Mouse (Mus musculus): ENCODE results near the gene Rfx8.

Rfx8 gene

DNA sequence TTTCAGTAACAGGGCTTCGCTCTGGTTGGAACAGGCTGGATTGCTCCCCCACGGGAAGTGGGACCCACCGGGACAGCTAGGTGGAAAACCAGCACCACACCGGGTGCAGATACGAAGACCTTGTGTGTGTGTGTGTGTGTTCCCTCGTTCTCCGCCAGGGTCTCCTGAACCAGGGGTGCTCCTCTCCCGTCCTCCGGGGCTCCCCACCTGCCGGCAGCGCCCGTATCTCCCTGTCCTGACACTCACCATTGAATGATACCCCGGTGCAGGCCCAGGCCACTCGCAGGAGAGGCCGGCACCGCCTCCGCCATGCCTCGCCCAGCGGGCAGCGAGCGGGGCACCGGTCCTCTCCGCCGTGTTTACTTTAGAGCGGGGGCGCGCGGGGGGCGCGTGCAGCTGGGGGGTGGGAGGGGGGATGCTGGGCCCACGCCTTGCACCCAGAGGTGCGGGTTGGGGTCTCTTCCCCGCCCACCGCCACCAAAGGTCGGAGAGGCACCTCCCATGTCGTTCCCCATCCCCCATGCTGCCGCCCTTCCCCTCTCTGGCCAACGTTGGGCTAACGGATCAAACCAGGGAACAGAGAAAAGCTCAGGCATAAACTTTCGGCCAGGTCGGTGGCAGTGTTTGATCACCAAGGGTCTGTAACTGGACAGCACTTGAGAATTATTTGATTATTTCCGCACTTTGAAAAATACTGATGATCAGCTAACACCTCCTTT is at the start of gene Rfx8:
Rfx8 (minus strand) TSS at position 366 of the 719 bp plus-strand sequence.
- no peak for DNase-seq (ENCODE audit: low spot score in 2 of 2)

- no peak for DNase-seq (ENCODE audit: low spot score in 2 of 2)
These were observed 49.6 kb upstream of the Rfx8 start for GRCm38 (mm10) chr1:39770436-39770835.

GRCm38 (mm10) chr1:39768017-39768416 is 47.2 kb upstream of the Rfx8 start:
- DNase-seq (ENCODE audit: low spot score in 2 of 2), result no peak

DNA sequence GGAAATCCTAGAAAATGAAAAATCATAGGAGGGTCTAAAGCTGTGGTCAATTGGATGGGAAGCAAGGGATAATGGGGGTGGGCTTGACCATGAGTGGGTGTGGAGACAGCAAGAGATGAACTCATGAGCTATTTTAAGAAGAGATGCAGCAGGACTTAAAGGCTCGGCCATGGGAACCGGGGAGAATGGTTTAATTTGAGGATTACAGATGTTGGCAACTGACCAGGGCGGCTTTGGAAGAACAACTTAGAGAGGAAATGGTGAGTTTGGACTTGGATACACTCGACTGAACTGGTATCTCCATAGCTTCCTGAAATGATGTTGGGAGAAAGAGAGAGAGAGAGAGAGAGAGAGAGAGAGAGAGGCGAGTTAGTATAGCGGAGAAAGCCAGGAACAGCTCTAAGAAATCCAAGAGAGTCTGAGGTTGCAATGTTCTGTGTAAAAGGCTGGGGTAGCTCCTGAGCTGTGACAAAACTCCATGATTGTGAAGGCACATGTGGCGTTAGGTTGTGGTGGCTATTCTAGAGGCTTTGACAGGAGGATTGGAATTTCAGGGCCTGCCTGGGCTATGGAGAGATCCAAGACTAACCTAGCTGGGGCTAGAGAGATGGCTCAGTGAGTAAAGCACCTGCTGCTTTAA is 45.2 kb upstream of the Rfx8 start:
- DNase-seq (ENCODE audit: low spot score in 2 of 2), result no peak

DNA sequence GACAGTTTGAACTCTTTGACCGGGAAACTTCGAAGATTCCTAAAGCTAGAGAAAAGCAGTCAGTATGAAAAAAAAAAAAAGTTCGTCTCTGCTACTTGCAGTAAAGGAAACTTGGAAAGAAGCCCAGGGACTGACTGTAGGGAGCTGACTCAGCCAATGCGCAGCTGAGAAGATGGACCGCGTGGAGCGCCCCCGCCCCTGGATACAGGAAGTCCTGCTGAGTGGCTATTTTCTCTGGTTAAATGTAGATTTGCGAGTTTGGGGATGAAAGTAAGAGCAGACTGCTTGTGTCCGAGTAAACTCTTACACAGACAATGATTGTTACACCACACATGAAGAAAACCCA is 41.2 kb upstream of the Rfx8 start:
- DNase-seq (ENCODE audit: low spot score in 2 of 2), result peak; percentile 69 to 83

DNA sequence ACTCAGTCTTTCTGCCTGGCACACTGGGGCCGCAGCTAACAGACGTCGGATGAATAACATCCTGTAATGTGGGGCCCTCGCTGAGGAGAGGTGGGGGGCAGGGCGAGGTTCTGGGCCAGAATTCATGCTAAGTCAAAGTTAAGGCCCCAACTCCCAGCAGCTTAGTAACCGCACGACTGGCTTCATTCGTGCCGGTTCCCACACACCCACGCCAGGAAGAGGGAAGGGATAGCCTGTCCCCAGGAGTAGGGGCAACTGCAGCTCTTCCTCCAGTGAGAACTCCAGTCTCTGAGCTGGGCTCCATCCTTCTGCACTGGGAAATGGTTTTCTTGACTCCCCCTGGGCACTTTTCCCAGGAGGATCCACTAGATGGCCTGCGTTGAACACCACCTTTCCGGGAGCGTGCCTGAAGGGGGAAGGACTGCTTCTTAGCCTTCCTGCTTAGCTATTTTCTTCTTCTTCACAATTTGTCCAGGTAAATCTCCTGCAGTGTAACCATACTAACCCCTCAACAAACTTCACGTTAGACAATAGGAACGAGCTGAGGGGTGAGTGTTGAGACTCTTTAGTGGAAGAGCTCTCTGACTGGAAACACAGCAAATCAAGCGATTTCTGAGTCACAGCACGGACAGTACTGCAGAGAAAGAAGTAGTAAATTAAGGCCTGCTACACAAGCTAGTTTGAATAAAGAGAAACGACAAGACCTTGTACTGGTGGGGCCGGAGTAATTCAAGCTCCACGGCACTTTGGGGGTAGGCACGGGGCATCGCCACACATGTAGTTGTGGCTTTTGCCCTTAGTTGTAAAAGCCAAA is 40.6 kb upstream of the Rfx8 start:
- peak in 1 of 2 experiments; percentile 63 for DNase-seq (ENCODE audit: low spot score in 2 of 2)

- DNase-seq (ENCODE audit: low spot score in 2 of 2), result no peak
These were observed 39.5 kb upstream of the Rfx8 start for GRCm38 (mm10) chr1:39760181-39760715.

DNA sequence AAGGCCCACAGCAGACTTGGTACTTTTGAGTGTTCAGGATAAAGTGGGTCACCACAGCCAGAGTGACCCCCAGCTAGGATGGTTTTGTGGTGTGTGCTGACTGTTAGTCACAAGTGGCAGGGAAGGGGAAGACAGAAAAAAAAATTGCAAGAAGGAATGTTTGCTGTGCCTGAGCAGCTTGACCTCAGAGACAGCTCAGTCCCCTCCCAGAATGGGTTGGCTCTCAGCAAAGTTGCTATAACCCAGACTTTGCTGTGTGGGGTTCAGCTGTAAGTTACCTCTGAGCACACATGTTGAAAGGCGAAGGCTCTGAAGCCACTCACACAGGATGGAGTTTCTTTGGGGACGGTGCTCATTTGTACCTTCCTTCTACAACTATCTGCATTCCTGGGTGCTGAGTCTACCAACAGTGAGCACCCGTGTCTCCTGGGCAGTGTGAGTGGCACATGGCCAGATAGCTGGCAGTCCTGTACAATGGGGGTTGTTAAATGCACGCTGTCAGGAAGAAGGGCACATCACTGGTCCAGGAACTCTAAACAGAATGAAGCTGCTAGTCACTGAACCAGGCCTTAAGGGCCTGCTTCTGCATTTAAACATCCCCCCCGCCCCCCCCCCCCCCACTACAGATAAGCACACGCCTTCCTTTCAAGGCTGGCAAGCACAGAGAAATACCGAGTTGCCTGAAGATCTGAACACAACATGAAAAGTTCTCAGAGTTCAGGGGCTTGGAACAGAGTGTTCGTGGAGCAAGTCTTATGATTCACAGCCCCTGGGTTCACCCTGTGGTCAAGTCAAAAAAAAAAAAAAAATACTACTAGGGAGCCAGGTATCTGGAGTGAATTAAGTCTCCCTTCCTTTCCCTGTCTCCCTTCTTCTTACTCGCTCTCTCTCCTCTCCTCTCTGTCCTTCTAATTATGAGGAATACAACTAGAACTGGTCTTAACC is 38.7 kb upstream of the Rfx8 start:
- no peak for DNase-seq (ENCODE audit: low spot score in 2 of 2)

DNA sequence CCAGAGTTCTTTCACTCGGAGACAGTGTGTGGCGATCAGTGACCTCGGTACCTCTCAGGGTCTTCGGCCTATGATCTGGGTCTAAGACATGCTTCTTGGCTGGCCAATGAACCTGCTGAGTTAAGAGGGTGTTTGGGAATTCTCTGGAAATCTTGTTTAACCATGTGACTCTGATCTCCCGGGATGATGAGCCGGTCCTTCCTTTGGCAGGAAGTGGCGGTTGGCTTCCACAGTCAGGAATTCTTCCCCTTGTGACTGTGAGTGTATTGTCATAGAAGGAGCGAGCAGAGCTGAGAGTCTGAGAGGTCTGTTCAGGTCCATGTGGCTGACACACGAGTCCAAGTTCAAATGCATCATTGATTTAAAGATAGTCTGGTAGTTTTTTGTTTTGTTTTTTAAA is 37.4 kb upstream of the Rfx8 start:
- no peak for DNase-seq (ENCODE audit: low spot score in 2 of 2)

- DNase-seq (ENCODE audit: low spot score in 2 of 2), result no peak
These were observed 36.2 kb upstream of the Rfx8 start for GRCm38 (mm10) chr1:39756952-39757351.

GRCm38 (mm10) chr1:39754224-39754957 is 33.6 kb upstream of the Rfx8 start:
- DNase-seq (ENCODE audit: low spot score in 2 of 2), result no peak

GRCm38 (mm10) chr1:39751537-39751936 is 30.7 kb upstream of the Rfx8 start:
- DNase-seq (ENCODE audit: low spot score in 2 of 2), result no peak

DNA sequence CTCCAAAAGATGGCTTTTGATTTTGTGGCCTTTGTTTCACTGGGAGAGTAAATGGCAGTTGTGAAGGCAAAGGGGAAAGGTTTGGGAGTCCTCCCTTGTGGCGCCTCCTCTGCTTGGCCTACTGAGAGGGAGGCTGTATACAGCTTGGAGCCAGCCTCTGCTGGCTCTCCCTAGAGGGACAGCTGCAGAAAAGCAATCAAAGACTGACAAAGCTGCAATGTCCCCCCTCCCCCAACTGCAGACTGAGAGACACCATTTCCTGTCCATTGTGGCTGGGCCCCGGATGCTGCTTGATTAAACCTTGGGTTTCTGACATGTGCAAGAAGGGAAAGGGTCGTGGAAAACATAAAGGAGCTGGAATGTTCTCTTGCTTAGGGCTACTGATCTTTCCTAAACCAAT is 28.9 kb upstream of the Rfx8 start:
- DNase-seq (ENCODE audit: low spot score in 2 of 2), result no peak

- no peak for DNase-seq (ENCODE audit: low spot score in 2 of 2)
These were observed 28.4 kb upstream of the Rfx8 start for GRCm38 (mm10) chr1:39749214-39749613.

DNA sequence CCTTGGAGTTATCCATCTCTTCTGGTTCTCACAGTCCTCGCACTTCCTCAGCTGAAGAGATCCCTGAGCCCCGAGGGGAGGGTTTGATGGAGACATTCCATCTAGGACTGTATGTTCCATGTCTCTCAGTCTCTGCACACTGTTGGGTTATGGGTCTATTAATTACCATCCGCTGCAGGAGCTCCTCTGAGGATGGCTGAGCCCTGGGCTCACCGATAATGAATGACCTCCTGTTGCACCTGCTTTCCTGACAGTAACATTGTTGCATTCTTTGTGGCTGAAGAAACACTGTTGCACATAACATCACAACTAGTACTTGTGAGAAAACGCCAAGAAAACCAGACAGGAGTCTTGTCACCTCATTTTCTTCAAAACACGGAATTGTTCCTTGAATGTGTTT is 27.9 kb upstream of the Rfx8 start:
- DNase-seq (ENCODE audit: low spot score in 2 of 2), result no peak

DNA sequence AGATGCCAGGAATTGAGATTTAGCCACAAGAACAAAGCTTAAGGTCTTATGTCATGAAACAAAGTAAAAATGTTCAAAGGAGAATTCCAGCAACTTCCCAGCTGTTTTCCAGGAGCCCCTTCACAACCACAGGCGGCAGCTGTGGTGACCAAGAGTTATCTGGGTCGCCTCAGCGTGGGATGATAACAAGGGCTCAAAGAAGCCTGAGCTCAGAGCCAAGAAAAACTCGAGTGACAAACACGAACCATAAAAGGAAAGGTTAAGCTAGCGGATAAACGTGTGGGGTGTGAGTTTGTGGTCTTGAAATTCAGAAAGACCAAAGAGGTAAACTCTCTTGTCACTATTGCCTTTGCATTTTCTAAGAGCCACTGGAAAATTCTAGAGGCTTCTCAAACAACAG is 25.7 kb upstream of the Rfx8 start:
- DNase-seq (ENCODE audit: low spot score in 2 of 2), result no peak

DNA sequence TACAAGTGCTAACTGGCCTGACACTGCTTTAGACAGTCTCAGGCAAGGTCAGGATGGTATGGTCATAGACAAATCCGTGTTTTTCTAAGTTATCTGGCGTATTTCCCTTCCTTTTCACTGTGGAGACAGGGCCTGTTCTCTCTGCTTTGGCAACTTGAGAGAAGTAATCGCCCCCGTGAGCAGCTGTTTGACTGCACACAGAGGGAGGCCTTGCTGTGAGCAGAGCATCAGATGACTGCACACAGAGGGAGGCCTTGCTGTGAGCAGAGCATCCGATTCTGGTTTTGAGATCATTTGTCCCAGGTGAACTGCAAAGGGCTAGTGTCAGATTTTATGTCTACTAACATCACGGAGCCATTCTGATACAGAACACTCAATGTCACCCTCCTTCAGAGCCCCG is 20.2 kb upstream of the Rfx8 start:
- DNase-seq (ENCODE audit: low spot score in 2 of 2), result no peak

DNA sequence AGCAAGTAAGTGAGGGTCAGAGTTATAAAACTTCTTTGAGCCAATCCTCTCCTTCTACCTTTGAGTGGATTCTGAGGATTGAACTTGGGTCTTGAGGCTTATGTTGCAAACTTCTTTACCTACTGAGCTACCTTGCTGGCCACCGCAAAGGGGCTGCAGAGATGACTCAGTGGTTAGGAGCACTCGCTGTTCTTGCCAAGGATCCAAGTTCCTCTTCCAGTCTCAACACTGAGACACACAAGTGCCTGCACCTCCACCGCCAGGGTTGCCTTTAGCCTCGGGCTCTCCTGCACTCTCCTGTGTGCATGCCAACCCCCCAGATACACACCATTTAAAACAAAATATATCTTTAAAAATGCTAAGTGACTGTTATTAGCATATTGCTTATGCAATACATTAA is 19.2 kb upstream of the Rfx8 start:
- DNase-seq (ENCODE audit: low spot score in 2 of 2), result no peak

DNA sequence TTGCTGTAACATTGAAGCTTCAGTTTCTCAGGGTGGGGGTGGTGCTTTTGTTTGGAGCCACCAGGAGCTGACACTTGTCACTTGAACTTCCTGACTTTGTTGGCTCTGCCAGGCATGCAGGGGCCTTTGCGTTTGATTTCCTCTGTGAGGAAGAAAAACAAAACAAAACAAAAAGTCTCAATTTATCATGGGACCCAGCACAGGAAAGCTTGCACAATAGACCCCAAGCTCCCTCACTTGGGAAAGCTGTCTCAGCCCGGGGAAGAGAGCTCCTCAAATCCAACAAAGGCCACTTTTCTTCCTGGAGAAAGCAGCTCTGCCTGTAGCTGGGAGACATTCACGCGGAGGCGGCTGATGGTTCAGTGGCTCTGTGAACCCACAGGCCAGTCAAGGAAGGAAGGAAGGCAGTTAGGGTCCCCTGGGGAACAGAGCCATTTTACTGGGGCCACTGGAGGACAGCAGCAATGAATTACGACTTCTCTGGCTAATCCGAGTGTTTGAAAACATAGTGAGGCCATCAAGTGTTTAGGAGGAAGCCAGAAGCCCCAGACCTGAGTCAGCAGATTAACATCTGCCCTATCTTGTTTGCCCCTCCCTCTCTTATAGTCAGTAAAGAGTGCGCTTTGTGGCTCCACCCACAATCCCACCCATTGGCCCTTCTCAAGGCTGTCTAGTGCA is 15.3 kb upstream of the Rfx8 start:
- no peak for DNase-seq (ENCODE audit: low spot score in 2 of 2)

- DNase-seq (ENCODE audit: low spot score in 2 of 2), result no peak
These were observed 14.7 kb upstream of the Rfx8 start for GRCm38 (mm10) chr1:39735493-39735892.

Measured in frontal cortex, postnatal 10 days (tissue).